Mouse (Mus musculus) liver (tissue): ENCODE results near the gene Uap1l1.
"Not testable (repeated sequence)": the region's sequence is repeated elsewhere in the genome, so short reads cannot be mapped to it uniquely, and the experiment has no call there.

Experiments used
- DNase-seq: peaks from one replicate; pipeline ENCODE4 v3.0.0-alpha.2; 2020; ENCODE audit warnings: mixed read lengths

Gene Uap1l1

GRCm38 (mm10) chr2:25365091-25365761, at the start of gene Uap1l1:
TSS of gene Uap1l1 (minus strand) at chr2:25365682.
- peak; percentile 82 for DNase-seq

- not testable (repeated sequence) for DNase-seq
Observed at GRCm38 (mm10) chr2:25413436-25413835, 48.0 kb upstream of the Uap1l1 start.

GRCm38 (mm10) chr2:25408908-25409307, 43.4 kb upstream of the Uap1l1 start:
- no peak for DNase-seq

DNA sequence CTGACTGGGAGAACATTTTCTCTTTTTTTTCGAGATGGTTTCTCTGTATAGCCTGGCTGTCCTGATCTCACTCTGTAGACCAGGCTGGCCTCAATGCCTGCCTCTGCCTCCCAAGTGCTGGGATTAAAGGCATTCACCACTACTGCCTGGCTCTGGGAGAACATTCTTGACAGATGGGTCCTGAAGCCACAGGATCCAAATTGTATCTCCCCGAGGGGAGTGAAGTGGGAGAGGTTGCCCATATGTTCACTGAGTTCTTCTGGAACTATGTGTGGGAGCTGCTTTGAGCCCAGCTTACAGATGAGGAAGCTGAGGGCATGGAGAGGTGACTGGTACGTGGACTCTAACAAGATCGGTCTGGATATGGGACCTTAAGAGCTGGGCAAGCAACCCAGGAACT, 38.5 kb upstream of the Uap1l1 start:
- no peak for DNase-seq

- peak; percentile 25 for DNase-seq
Observed at GRCm38 (mm10) chr2:25402972-25403601, 37.6 kb upstream of the Uap1l1 start.

- DNase-seq: peak; percentile 83
Observed at GRCm38 (mm10) chr2:25402377-25402971, 37.0 kb upstream of the Uap1l1 start.

DNA sequence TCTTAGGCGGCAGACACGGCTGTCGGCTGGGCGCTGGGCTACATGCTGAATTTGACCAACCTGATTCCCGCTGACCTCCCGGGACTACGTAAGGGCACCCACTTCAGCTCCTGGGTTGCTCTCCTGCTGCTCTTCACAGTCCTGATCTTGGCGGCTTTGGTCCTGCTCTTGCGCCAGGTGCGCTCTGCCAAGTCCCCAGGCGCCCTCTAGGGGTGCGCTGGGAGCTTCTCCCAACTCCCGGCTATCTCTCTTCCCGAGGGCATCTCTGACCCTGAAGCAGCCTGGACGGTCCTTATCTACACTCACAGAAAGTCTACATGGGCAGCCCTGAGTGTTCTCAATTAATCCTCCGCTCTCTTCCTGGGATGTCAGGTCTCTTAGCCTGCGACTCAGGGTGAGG, 35.3 kb upstream of the Uap1l1 start:
- DNase-seq: peak; percentile 59

DNA sequence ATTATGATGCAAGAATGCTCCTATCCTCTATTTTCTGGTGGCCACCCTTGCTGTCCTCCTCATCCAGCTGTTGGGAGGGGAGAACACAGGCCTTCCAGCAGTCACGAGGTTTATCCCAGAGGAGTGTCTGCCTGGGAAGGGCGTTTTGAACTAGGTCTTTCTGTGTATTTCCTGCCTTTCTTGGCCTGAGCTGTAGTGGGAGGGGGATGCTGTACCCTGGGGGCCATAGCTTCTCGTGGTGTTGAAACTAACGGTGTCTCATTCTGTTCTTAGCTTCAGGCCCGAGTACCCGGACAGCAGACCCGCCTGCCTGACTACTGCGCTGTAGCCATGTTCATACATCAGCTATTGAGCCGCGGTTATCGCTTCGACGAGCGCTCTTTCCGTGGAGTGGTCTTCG, 34.8 kb upstream of the Uap1l1 start:
- no peak for DNase-seq

DNA sequence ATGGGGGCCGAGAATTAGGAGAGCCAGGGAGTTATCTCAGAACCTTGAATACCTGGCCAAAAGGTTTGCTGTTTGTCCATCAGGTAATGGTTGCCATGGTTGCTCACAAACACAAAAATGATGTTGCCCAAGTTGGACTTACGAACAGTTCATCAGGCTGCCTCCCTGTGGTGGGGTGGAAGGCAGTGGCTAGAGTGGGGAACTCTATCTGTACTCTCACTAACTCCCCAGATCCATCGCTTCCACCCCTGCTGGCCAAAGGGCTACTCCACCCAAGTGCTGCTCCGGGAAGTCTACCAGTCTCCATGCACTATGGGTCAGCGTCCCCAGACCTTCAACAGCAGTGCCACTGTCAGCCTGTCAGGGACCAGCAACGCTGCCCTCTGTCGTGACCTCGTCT, 33.6 kb upstream of the Uap1l1 start, which contains the start of gene Npdc1:
Gene Npdc1 (plus strand): TSS at position 301 of the 400 bp plus-strand sequence.
- no peak for DNase-seq

DNA sequence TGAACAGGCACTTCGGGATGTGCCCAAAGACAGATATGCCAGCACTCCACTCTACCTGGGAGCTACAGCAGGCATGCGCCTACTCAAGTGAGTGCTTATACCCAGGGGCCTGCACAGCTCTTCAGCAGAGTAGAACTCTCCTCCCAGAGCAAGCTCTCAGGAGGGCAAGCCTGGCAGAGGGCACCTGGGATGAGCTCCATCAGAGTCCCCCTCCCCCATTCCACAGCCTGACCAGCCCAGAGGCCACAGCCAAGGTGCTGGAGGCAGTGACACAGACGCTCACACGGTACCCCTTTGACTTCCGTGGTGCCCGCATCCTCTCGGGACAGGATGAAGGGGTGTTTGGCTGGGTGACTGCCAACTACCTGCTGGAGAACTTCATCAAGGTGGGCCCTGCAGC, 32.6 kb upstream of the Uap1l1 start:
- DNase-seq: no peak

- DNase-seq: no peak
Observed at GRCm38 (mm10) chr2:25397010-25397409, 31.5 kb upstream of the Uap1l1 start.

DNA sequence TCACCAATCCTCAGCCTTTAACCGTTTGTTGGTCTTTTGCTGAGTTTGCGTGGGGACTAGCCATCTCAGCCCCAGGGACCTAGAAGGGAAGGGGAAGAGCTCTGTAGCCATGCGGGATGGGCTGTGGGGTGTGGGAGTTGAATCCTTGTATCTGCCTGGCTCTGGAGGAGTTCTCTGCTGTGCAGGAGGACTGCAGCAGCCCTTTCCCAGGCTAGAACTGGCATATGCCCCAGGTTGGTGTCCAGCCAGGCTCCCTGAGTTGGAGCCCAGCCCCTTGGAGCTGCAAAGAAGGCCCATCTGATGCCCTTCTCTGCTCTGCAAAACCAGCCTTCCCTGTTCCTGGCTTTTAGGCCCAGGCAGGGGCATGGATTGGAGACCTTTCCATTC, 31.1 kb upstream of the Uap1l1 start:
- no peak for DNase-seq

GRCm38 (mm10) chr2:25395721-25396596, 30.5 kb upstream of the Uap1l1 start, which contains the start of gene Entpd2:
TSS of gene Entpd2 (plus strand) at chr2:25395874.
- DNase-seq: peak; percentile 47

DNA sequence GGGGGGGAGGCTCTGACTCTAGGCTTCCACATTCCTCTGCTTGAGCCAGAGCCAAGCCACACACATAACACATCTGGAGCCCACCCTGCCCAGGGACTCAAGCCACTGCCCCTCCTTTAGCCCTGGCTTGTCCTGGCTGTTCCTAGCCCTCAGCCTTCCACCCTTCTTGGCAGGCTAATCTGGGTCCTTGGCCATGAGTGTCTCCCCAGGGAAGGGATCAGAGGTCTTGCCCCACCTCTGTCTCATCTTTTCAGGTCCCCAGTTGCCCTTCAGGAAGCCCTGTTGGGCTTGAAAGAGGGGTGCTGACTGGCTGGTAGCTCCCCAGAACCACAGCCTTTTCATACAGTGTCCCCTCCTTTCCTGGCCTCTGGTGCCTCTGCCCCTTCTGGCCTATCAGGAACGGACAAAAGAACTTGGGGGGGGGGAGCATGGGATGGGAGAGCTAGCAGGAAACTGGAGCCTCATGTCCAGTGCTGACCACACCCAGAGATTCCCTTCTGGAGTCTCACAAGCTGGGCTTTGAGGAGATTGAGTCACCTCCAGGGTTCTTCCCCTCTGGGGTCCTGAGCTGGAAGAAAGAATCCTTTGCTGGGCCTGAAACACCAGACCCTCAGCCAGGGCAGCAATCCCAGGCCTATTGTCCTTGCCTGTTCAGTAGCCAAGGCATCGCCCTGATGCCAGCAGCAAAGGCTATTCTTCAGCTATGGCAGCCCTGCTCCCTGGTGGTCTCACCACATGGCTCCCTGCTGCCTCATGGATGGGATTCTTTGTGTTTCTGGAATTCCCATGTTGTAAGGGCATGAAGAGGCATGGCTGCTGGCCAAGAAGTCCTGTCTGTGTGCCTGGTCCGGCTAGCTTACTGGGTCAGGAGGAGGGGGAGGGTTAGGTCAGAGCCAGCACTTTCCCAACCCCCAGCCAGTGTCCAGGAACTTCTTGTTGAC, 29.1 kb upstream of the Uap1l1 start:
- DNase-seq: no peak

- no peak for DNase-seq
Observed at GRCm38 (mm10) chr2:25391266-25391665, 25.8 kb upstream of the Uap1l1 start.

DNA sequence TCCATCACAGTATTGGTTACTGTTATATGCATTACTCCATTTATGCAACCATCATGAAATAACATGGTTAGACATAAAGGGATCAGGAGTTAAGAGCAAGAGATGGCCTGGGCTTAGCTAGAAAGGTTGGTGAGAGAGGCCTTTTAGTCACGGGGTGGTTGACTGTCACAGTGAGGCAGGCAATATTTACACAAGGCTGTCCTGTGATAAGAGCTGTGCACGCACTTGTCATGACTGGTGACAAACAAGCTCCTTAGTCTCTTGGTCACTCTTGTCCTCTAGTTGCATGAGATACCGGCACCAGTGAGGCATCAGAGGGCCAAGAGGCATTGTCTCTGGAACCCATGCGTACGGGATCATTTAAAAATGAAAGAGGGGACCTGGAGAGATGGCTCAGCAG, 19.0 kb upstream of the Uap1l1 start:
- no peak for DNase-seq

DNA sequence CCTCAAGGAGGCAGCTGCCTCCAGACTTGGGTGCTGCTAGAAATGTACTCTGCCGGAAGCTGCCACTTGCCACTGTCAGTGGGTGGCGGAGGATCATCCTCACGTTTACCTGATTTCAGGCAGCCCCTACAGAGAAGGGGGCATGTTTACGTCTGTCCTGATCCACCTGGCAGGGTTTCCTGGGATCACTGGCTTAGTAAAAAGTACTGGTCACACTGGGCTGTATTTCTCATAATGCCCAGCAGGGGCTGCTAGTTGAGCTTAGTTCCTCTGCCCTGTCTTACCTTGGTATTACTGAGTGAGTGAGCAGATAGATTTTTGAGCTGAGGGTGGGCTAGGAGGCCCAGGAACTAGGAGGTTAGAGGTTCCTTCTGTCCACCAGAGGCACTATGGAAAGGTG, 11.1 kb upstream of the Uap1l1 start:
- DNase-seq: peak; percentile 46

- DNase-seq: no peak
Observed at GRCm38 (mm10) chr2:25373431-25373830, 7.9 kb upstream of the Uap1l1 start.

GRCm38 (mm10) chr2:25372644-25373391, 7.3 kb upstream of the Uap1l1 start:
- peak; percentile 69 for DNase-seq

- peak; percentile 92 for DNase-seq
Observed at GRCm38 (mm10) chr2:25371764-25372643, 6.5 kb upstream of the Uap1l1 start, which contains the start of gene Sapcd2. TSS of gene Sapcd2 (plus strand) at chr2:25372321.
